Mouse (Mus musculus): Measurements from ENCODE around the gene Tmtc4.

DNA sequence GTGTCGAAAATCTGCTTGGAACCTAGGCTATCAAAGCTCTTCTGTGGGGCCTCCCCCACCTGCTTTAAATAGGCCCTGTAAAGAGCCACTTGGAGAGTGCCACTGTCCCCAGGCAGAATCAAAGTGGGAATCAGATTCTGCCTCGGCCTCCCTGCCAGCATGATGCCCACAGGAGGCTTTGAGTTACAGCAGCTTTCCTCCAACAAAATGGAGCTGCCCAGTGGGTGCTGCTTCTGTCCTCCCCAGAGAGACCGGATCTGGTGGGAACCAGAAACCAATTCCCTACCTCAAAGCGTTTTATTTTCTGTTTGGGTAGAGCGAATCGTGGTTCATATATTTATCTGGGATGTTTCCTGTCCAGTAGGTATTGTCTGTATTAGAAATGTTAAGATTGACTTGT lies 108.2 kb downstream of the Tmtc4 start:
- TF ChIP-seq CTCF (IDR thresholded peaks at IDR 0.05; ENCODE audit: extremely low read depth, insufficient read length, insufficient replicate concordance, low read depth, low read length) (no peak), POLR2A (IDR thresholded peaks at IDR 0.05; ENCODE audit: low read depth, low read length) (no peak)
